Mouse (Mus musculus) R1 (cell line): ENCODE measurements around the gene Olfr1338.
A peak's percentile ranks its signal among the peaks of the same experiment; 100 is the strongest.
"Not testable (repeated sequence)": the region's sequence is repeated elsewhere in the genome, so short reads cannot be mapped to it uniquely, and the experiment has no call there.

Experiments
- DNase-seq: peaks from one replicate; pipeline ENCODE4 v3.0.0-alpha.2; 2018; ENCODE audit warnings: low read depth, low spot score

Olfr1338 gene

GRCm38 (mm10) chr4:118758637-118759036 lies at the start of gene Olfr1338:
Olfr1338 (minus strand) TSS chr4:118758737.
- no peak for DNase-seq

DNA sequence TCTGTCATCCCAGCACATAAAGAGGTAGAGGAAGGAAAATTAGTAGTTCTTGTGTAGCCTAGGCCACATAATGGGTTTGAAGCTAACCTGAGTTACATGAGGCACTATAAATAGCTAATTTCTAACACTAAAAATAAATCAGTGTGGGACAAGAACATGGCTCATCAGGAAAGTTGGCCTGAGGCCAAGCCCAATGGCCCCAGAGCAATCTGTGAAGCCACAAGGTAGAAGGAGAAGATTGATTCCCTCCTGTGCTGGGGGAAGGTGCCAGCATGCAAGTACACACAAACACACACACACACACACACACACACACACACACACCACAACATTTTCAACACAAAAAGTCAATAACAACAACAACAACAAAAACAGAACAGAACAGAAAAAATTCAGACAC lies 34.3 kb upstream of the Olfr1338 start:
- not testable (repeated sequence) for DNase-seq

GRCm38 (mm10) chr4:118782486-118782885 lies 23.9 kb upstream of the Olfr1338 start, which contains the start of gene Olfr1337:
Olfr1337 (minus strand) TSS chr4:118782586.
- DNase-seq, result no peak

DNA sequence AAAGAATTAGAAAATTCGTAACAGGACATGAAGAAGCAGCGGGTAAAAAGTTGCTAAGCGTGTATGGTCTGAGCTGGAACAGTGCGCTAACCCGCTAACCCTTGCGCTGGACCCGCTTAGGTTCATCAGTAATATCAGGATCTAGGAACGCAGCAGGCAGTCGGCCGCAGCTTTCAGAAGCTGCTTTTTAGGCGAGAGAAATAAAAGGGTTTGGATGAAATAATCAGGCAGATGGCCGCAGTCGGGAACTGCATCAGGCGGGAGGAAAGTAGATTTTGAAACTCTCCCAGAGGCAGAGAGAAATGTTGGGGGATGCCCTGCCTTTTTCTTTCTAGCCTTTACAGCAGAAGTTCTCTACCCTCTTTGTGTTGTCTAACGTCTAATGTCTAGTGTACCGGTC lies 16.7 kb downstream of the Olfr1338 start:
- DNase-seq, result peak; percentile 54

DNA sequence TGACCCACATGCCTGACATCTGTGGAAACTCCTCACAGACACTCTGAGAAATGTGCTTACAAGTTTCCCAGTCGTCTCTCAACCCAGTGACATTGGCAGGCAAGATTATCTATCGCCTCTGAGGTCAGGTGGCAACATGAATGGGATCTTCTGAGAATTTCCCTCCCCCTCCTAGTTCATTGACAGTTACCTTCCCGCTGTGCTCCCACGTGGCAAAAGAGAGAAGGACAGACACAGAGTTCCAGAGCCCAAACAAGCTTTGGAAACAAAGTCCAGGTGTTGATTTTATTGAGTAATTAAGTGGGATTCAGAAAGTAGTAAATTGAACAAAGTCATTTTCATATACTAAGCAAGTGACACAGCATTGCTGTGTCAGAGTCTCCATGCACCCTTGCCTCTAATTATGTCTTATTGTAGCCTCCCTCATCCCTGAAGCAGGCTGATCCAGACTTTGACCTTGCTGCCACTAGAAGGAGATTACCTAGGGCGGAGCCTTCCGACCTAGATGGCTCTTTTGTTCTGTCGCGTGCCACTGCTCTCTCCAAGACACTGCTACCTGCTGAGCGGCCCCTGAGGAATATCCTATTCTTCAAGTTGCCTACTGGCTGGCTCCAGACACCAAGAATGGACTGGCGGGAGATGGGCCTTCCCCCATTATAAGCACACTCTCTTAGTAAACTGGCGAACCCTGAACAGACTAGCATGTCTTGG lies 17.4 kb downstream of the Olfr1338 start:
- peak; percentile 99 for DNase-seq

DNA sequence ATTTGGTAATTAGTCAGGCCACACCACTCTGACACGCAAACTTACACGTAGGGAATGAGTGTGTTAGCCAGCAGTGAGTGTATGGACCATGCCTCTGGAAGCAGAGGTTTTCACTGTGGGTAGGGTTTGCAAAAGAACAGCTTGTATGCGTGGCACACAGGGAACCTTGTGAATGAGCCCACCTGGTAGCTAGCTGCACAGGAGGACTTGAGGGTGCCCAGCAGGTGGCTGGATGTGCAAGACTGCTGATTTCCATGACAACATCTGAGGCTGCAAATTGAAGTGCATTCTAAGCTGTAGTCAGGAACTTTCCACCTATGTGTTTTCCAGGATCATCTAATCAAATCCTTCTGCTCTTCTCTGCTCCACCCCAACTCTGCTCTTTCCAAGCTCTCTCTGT lies 19.0 kb downstream of the Olfr1338 start:
- peak; percentile 55 for DNase-seq

DNA sequence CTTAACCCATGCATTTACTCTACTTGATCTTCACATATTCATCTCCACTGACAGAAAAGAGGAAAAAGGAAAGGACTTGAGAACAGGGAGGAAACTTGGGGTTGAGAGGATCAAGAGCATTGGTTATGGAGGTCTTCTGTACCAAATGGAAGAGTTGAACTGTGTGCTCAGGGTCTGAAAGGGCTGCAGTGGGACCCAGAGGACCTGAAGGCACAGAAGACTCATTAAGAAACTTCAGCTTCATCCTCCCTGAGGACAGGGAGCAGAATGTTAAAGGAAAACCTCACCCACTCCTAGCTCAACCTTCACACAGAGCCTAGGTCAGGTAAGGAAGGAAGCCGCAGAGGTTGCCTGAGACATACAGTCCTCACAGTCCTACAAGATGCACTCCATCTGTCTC lies 26.7 kb downstream of the Olfr1338 start, which contains the start of gene Olfr1339:
Gene Olfr1339, plus strand, starts transcription at position 301 of the 400 bp plus-strand sequence.
- no peak for DNase-seq

DNA sequence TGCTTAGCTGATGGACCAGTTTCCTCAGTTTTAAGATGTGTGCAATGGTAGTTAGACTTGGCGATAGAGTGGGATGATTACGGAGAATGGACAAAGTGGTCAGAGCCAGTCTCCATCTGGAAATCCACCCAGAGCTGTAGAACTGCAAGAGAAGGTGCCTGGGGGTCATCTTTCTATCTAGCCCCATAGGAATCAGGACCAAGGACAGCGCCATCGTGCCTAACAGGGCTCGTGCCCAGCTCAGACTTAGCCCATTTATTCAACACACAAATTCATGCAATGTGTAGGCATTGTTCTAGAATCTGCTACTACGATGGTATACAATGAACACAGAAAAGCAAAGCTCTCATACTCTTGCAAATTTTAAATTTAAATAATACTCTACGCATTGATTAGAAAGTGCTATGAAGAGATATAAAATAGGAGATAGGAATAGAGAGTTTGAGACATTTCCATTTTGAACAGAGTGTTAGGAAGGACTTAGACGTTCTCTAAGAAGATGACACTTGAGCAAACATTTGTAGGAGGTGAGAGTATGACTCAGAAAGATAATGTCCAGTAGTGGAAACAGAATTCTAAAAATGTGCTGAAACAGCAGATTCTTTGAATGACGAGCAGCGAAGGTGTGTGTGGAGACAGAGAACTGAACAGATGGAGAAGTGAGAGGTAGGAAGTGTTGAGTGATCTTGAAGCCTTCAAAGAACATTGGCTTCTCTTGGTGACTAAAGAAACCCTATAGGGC lies 36.6 kb downstream of the Olfr1338 start:
- peak; percentile 57 for DNase-seq

DNA sequence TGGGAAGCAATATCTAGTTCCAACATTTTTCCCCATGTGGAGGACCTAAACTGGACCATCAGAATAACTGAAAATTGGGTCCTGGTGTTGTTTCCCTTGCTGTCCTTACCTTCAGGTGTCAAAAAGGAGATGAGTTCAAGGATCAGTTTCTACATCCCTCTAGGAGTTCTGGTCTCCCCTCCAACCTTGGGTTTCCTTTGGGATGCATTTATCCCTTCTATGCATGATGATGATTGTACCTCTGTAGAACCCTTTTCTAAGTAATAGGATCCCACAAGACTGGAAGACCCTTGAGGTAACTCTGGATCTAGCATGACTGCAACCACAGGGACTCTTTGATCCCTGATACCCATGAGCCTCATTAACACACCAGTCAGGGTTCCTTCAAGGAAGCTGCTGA lies 38.7 kb downstream of the Olfr1338 start, which contains the start of gene Olfr1340:
Gene Olfr1340, plus strand, starts transcription at position 301 of the 400 bp plus-strand sequence.
- DNase-seq, result no peak

DNA sequence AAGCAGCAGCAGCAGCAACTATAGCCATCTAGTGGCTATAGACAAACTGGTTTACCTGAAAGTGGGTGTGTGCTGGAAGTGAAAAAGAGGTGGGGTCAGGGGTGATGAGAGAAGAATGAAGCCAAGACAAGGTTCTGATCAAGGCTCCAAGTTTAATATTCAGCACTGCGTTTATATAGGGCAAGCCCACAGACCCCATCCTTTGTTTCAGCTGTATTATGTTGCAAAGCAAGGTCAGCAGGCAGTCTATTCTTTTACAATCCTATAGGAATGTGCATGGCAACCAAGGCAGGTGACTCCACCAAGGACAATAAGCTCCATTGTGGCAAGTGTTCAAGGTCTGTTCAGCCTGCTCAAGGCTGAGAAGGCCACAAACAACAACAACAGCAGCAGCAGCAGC lies 46.9 kb downstream of the Olfr1338 start:
- DNase-seq, result peak; percentile 98

- no peak for DNase-seq
These were observed 50.5 kb downstream of the Olfr1338 start for GRCm38 (mm10) chr4:118708086-118708485.

DNA sequence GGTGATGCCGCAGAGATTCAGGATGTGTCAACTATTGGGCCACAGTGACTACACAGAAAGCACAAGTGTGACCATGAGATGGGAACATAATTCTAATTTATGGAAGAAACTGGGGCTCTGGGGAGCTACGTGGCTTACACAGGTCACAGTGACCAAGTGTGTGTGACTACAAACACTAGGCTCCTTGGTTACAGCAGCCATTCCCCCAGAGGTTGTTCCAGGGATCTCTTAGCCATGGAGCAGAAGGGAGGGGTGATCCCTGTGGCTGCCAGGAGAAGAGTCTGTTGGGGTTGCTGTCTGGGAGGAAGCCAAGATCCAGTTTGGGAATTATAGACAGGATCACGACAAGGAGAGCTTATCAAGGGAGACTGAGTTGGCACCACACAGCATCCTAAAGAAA lies 55.3 kb downstream of the Olfr1338 start, which contains the start of gene Olfr1341:
Gene Olfr1341, plus strand, starts transcription at position 301 of the 400 bp plus-strand sequence.
- DNase-seq, result no peak
